Mouse (Mus musculus): Measurements from ENCODE around the gene Oat. TPM values are rescaled to one million over a fixed set of nuclear protein-coding genes. Genes with fewer than 3 reads are reported as not detected.

The Oat gene
- total RNA-seq, 2 experiments from 2014 or later = 73.8 to 76.2 TPM

DNA sequence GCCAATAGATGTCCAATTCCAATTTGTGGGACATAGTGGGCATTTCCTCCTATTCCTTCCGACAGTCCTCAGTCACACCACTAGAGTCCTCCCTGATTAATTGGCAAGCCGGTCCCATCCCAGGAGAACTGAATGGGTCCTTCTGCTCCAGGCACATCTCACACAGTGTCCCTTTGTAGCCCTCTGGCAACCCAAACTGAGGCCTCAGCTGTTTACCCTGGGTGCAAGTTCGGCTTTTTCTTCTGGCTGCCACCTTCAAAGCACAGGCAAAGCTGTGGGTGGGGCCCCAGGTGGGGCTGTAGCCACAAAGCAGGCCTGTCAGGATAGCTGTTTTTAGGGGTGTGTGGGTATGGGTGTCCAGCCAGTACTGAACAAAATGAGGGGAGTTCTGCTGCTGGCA lies 29.1 kb downstream of the Oat start:
- DNase-seq (ENCODE audit: low spot score in 2 of 2) = no peak

DNA sequence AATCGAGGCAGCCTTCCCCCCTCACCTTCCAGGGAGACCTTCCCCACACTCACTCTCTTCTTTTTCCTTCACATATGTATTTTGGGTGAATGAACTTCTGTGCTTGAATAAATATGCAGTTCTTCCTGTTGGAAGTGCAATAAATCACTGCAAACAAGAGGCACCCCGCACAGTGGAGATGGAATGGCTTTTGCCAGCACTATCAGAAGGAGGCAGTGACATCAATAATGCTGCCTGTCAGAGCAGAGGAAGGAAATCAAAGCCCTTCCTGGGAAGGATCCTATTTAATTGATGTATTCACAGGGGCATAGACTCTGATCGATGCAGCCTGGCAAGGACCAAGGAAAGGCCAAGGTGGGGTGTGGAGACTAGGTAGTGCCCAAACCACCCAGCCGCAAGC lies 33.8 kb downstream of the Oat start:
- DNase-seq (ENCODE audit: low spot score in 2 of 2) = no peak

DNA sequence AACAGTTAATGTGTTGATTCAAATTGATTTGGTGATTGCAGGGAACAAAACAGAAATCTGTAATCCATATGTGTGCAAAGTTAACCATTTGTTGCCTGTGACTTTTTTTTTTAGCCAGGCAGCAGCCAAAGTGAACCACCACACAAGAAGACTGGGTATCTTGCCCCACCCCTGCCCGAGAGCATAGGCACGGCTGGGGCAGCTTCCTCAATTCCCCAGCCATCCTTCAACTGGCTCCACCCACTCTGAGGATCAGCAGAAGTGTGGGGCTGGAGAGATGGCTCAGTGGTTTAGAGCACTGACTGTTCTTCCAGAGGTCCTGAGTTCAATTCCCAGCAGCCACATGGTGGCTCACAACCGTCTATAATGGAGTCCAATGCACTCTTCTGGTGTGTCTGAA lies 34.6 kb downstream of the Oat start:
- no peak for DNase-seq (ENCODE audit: low spot score in 2 of 2)

DNA sequence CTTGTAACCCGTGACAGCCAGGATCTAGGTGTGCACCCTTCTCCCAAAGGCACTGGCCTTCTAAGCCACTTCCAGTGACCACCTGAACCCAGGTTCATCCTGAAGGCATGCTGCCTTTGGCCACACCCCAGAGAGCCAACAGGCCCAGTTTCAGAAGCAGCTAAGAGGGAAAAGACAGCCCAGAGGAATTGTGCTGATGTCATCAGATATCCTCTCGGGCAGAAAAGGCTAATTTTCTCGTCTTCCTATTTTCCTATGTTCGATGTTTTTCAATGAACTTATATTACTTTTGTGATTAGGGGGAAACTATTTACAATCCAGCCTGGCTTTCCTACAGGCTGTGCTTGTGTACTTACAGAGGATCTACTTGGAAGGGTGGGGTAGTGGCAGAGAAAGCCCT lies 35.6 kb downstream of the Oat start:
- no peak for DNase-seq (ENCODE audit: low spot score in 2 of 2)

DNA sequence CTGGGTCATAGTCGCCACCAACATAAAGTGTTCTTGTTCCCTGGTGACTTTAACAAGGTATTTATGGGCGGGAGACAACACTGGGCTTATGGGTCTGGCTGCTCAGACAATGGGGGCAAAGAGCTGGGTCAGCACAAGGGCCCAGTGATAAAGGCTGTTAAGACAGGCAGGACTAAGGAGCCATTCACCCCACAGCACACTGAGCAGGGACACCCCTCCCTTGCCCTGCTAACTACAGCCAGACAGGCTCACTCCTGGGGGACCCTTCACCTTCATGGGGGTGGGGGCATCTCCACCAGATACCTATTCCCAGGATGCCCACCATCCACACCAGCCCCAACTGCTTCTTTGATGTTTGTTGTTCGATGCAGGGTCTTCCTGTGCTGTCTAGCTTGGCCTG lies 47.0 kb downstream of the Oat start:
- no peak for DNase-seq (ENCODE audit: low spot score in 2 of 2)

DNA sequence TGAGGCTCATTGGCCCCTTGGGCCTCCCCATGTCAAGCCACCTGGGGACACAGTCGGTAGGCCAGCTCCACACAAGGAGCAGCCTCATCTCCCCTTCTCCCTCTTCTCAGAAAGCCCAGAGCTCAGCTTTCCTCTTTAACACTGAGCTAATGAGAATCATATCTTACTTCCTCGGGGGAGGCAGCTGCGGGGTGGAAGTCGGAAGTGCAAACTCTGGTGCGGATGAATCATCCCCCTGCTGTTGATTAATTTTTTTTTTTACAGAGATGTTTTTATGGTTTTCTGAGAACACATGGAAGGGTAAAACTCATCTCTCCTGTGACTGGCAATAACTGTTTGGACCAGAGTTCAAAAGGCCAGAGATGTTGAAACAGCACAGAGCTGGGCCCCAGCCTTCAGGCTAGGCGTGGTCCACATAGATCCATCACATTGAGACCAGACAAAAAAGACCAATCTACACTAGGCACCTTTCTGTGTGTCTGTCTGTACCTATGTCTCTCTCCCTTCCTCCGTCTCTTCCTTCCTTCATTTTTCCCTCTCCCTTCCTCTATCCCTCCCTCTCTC lies 62.7 kb downstream of the Oat start:
- DNase-seq (ENCODE audit: low spot score in 2 of 2) = no peak

DNA sequence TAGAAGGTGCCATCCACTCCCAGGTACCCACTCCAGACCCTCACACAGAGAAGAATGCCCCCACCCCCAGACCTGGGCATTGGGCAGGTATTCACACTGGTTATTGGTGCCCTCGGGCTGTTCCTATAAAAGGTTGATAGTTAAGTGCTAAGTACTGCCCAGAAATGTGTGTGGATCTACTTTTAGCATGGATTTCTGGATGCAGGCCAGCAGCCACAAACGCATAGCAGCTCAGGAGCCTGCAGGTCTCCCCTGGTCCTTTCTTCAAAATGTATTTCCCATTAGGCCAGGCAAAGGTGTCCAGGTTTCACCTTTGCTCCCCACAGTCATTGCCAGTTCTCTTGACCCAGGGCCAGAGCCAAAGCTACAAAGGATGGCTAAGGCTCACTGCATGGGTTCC lies 67.1 kb downstream of the Oat start:
- DNase-seq (ENCODE audit: low spot score in 2 of 2) = no peak

Other genes starting within 250 kb of the Oat start
- not detected for gene Nkx1-2, start 23.2 kb upstream of the Oat start, total RNA-seq (2021)
- 10 to 100 TPM in 1 of 2 experiments, 1 to 10 TPM in 1; 7.8 to 10.5 TPM for gene Lhpp, start 34.2 kb upstream of the Oat start, total RNA-seq (2021)
- gene Fam53b, start 237.5 kb upstream of the Oat start, total RNA-seq (2021) = 10 to 100 TPM; 44.6 to 48.9 TPM

Data from gastrocnemius, postnatal 4 days (tissue).